Mouse (Mus musculus) midbrain, embryonic 11.5 days (tissue): ENCODE data around the gene CK137956. TPM values are rescaled to one million over a fixed set of nuclear protein-coding genes. Genes with fewer than 3 reads are reported as not detected.

Source experiments
- ATAC-seq: fragments of 200-750 bp; cut with Nextera tagmentation; 2 replicates; pipeline ENCODE4 v1.8.0; 2017; ENCODE audit warnings: moderate TSS enrichment, moderate library complexity; ENCODE audit not compliant: low FRiP score
- DNase-seq: peaks from one replicate; pipeline ENCODE4 v3.0.0; 2015; ENCODE audit warnings: low spot score; ENCODE audit errors: missing footprints
- H3K27ac ChIP-seq: fragments of 300-500 bp; sonication (generic); 2 replicates; pipeline ENCODE4 v1.5.1; 2014; ENCODE audit warnings: low read depth, low read length
- H3K27me3 ChIP-seq: fragments of 300-500 bp; sonication (generic); 2 replicates; pipeline ENCODE4 v1.6.1; 2014; ENCODE audit warnings: mild to moderate bottlenecking, low read length, moderate library complexity, mixed read lengths; ENCODE audit not compliant: control insufficient read depth, insufficient read depth
- H3K36me3 ChIP-seq: fragments of 300-500 bp; sonication (generic); 2 replicates; pipeline ENCODE4 v1.6.1; 2014; ENCODE audit warnings: mild to moderate bottlenecking, low read length, moderate library complexity, mixed read lengths; ENCODE audit not compliant: control insufficient read depth, insufficient read depth
- H3K4me1 ChIP-seq: fragments of 300-500 bp; sonication (generic); 2 replicates; pipeline ENCODE4 v1.6.1; 2014; ENCODE audit warnings: low read length; ENCODE audit not compliant: control insufficient read depth, insufficient read depth
- H3K4me2 ChIP-seq: fragments of 300-500 bp; sonication (generic); 2 replicates; pipeline ENCODE4 v1.6.1; 2014; ENCODE audit warnings: mild to moderate bottlenecking, moderate library complexity
- H3K4me3 ChIP-seq: fragments of 300-500 bp; sonication (generic); 2 replicates; pipeline ENCODE4 v1.5.1; 2014; ENCODE audit warnings: low read depth, low read length
- H3K9ac ChIP-seq: fragments of 300-500 bp; sonication (generic); 2 replicates; pipeline ENCODE4 v1.6.1; 2014; ENCODE audit warnings: low read length
- H3K9me3 ChIP-seq: fragments of 300-500 bp; sonication (generic); 2 replicates; pipeline ENCODE4 v1.6.1; 2016; ENCODE audit warnings: low read length; ENCODE audit not compliant: control insufficient read depth
- WGBS: fragments of 180-500 bp; shearing (Covaris S2); extraction: QIAGEN DNeasy Blood & Tissue Kit; methylation state at CpG from one replicate; pipeline ENCODE4 v1.1.7; 2014; 5-methylcytosine and 5-hydroxymethylcytosine counted together
- polyA plus RNA-seq: library from polyadenylated mRNA; unstranded; fragments of >200 nt; fragmentation: Nextera tagmentation; extraction: Ambion mirVana; gene quantifications from 2 replicates; pipeline ENCODE4 v1.2.1, GENCODE M21; 2014

The CK137956 gene
- polyA plus RNA-seq, 1 experiment from 2014 or later = 0.75 TPM

GRCm38 (mm10) chr4:127947696-127948095, 23.1 kb downstream of the CK137956 start:
- H3K9me3 ChIP-seq = no peaks in the 10 kb centered on the region
- no peak overlapping the region for H3K4me2 ChIP-seq
- H3K4me3 ChIP-seq = no peak overlapping the region
- no peak overlapping the region for H3K27ac ChIP-seq
- no peaks in the 10 kb centered on the region for H3K27me3 ChIP-seq
- no peak for ATAC-seq
- H3K36me3 ChIP-seq = no peaks in the 10 kb centered on the region
- H3K4me1 ChIP-seq = no peaks in the 10 kb centered on the region
- DNase-seq = no peak
- 77% methylated on average over 2 of the region's 2 CpGs for WGBS
- no peak overlapping the region for H3K9ac ChIP-seq

- ATAC-seq (no peak), DNase-seq (no peak)
- Histone ChIP-seq H3K4me3 (no peak overlapping the region), H3K4me2 (no peak overlapping the region), H3K4me1 (no peaks in the 10 kb centered on the region), H3K27me3 (no peaks in the 10 kb centered on the region), H3K9me3 (no peaks in the 10 kb centered on the region), H3K27ac (no peak overlapping the region), H3K36me3 (no peaks in the 10 kb centered on the region), H3K9ac (no peak overlapping the region)
- 87% methylated on average over 7 of the region's 7 CpGs for WGBS
Observed at GRCm38 (mm10) chr4:127937474-127937873, 33.3 kb downstream of the CK137956 start.

GRCm38 (mm10) chr4:127935369-127935768, 35.4 kb downstream of the CK137956 start:
- Histone ChIP-seq H3K27me3 (no peaks in the 10 kb centered on the region), H3K4me1 (no peaks in the 10 kb centered on the region), H3K36me3 (no peaks in the 10 kb centered on the region), H3K27ac (no peak overlapping the region), H3K9me3 (no peaks in the 10 kb centered on the region), H3K4me3 (no peak overlapping the region), H3K4me2 (no peak overlapping the region), H3K9ac (no peak overlapping the region)
- no peak for ATAC-seq
- 44% methylated on average over 3 of the region's 3 CpGs for WGBS
- no peak for DNase-seq

GRCm38 (mm10) chr4:127913551-127913950, 57.2 kb downstream of the CK137956 start:
- WGBS = 88% methylated on average over 7 of the region's 7 CpGs
- no peak overlapping the region for H3K9ac ChIP-seq
- H3K27me3 ChIP-seq = no peaks in the 10 kb centered on the region
- H3K27ac ChIP-seq = no peak overlapping the region
- H3K9me3 ChIP-seq = no peaks in the 10 kb centered on the region
- no peak for ATAC-seq
- H3K4me3 ChIP-seq = no peak overlapping the region
- H3K4me1 ChIP-seq = no peaks in the 10 kb centered on the region
- no peak for DNase-seq
- no peaks in the 10 kb centered on the region for H3K36me3 ChIP-seq
- H3K4me2 ChIP-seq = no peak overlapping the region

GRCm38 (mm10) chr4:127907151-127907550, 63.6 kb downstream of the CK137956 start:
- no peaks in the 10 kb centered on the region for H3K36me3 ChIP-seq
- no peaks in the 10 kb centered on the region for H3K9me3 ChIP-seq
- DNase-seq = no peak
- H3K27me3 ChIP-seq = no peaks in the 10 kb centered on the region
- no peak for ATAC-seq
- H3K4me3 ChIP-seq = no peak overlapping the region
- 85% methylated on average over 8 of the region's 8 CpGs for WGBS
- no peak overlapping the region for H3K4me2 ChIP-seq
- H3K4me1 ChIP-seq = no peaks in the 10 kb centered on the region
- H3K9ac ChIP-seq = no peak overlapping the region
- no peak overlapping the region for H3K27ac ChIP-seq

- Histone ChIP-seq H3K4me1 (no peaks in the 10 kb centered on the region), H3K27me3 (no peaks in the 10 kb centered on the region), H3K27ac (no peak overlapping the region), H3K9ac (no peak overlapping the region), H3K4me2 (no peak overlapping the region), H3K4me3 (no peak overlapping the region), H3K36me3 (no peaks in the 10 kb centered on the region), H3K9me3 (no peaks in the 10 kb centered on the region)
- DNase-seq (no peak), ATAC-seq (no peak)
- 71% methylated on average over 3 of the region's 3 CpGs for WGBS
Observed at GRCm38 (mm10) chr4:127903954-127904353, 66.8 kb downstream of the CK137956 start.

GRCm38 (mm10) chr4:127900893-127901456, 69.8 kb downstream of the CK137956 start:
- 82% methylated on average over 7 of the region's 7 CpGs for WGBS
- no peak overlapping the region for H3K9ac ChIP-seq
- H3K27ac ChIP-seq = no peak overlapping the region
- no peak for DNase-seq
- H3K4me1 ChIP-seq = no peaks in the 10 kb centered on the region
- no peak overlapping the region for H3K4me3 ChIP-seq
- ATAC-seq = no peak
- no peaks in the 10 kb centered on the region for H3K9me3 ChIP-seq
- H3K4me2 ChIP-seq = no peak overlapping the region
- H3K36me3 ChIP-seq = no peaks in the 10 kb centered on the region
- H3K27me3 ChIP-seq = no peaks in the 10 kb centered on the region

- H3K4me1 ChIP-seq = no peaks in the 10 kb centered on the region
- 92% methylated on average over 7 of the region's 7 CpGs for WGBS
- no peak overlapping the region for H3K9ac ChIP-seq
- H3K36me3 ChIP-seq = no peaks in the 10 kb centered on the region
- no peak overlapping the region for H3K4me2 ChIP-seq
- no peak for ATAC-seq
- no peak for DNase-seq
- no peaks in the 10 kb centered on the region for H3K27me3 ChIP-seq
- H3K9me3 ChIP-seq = peaks cover 4% of the 10 kb centered on the region; the same call in 1 of the 2 replicates
- H3K4me3 ChIP-seq = no peak overlapping the region
- no peak overlapping the region for H3K27ac ChIP-seq
Observed at GRCm38 (mm10) chr4:127889071-127889470, 81.7 kb downstream of the CK137956 start.

- H3K4me2 ChIP-seq = no peak overlapping the region
- no peaks in the 10 kb centered on the region for H3K36me3 ChIP-seq
- DNase-seq (no peak), ATAC-seq (no peak)
- no peak overlapping the region for H3K4me3 ChIP-seq
- H3K27ac ChIP-seq = no peak overlapping the region
- 93% methylated on average over 8 of the region's 8 CpGs for WGBS
- peaks cover 2% of the 10 kb centered on the region; the same call in 1 of the 2 replicates for H3K9me3 ChIP-seq
- no peak overlapping the region for H3K9ac ChIP-seq
- no peaks in the 10 kb centered on the region for H3K27me3 ChIP-seq
- no peaks in the 10 kb centered on the region for H3K4me1 ChIP-seq
Observed at GRCm38 (mm10) chr4:127878966-127879365, 91.8 kb downstream of the CK137956 start.
